Mouse (Mus musculus) bone marrow, adult 2 months (tissue): ENCODE measurements around the gene Pop5.

ENCODE experiments used
- CTCF ChIP-seq: fragments of 200-500 bp; IDR thresholded peaks from 2 replicates; pipeline ENCODE4 v1.5.1; 2011; ENCODE audit warnings: low read length, control low read depth; ENCODE audit not compliant: control insufficient read depth, insufficient read depth
- POLR2A ChIP-seq: fragments of 200-500 bp; IDR thresholded peaks from 2 replicates; pipeline ENCODE4 v1.6.1; 2011; ENCODE audit warnings: low read depth, mild to moderate bottlenecking, control low read depth, low read length, borderline replicate concordance; ENCODE audit not compliant: control insufficient read depth

- no peak for TF ChIP-seq CTCF
- TF ChIP-seq POLR2A, result no peak
Measured at GRCm38 (mm10) chr5:115268266-115268665, 32.6 kb downstream of the Pop5 start.
